Mouse (Mus musculus) CH12.LX (cell line): ENCODE measurements at regions not wholly inside any gene's neighbourhood (a gene's known extent, or its start where the extent isn't known, plus 50 kb on each side); places are given as distances from the start of the nearest gene placed in this dataset.

Experiments used
- CHD2 ChIP-seq: IDR thresholded peaks from 2 replicates; pipeline ENCODE4 v1.6.1; 2011; ENCODE audit warnings: low read length, improper control_type of control experiment
- CTCF ChIP-seq, 2 experiments: IDR thresholded peaks in 1 of 2; conservative IDR thresholded peaks in 1 of 2; 2 replicates each; pipeline ENCODE4 v1.5.1; 2011 to 2012; ENCODE audit warnings: low read depth in 2 of 2, low read length in 2 of 2, improper control_type of control experiment in 1 of 2, inconsistent platforms in 1 of 2, mild to moderate bottlenecking in 1 of 2, moderate library complexity in 1 of 2
- EP300 ChIP-seq: IDR thresholded peaks from 2 replicates; pipeline ENCODE4 v1.6.1; 2011; ENCODE audit warnings: low read length, improper control_type of control experiment
- ETS1 ChIP-seq: conservative IDR thresholded peaks from 2 replicates; pipeline ENCODE4 v1.6.1; 2012; ENCODE audit warnings: low read depth, mild to moderate bottlenecking, inconsistent platforms, low read length, improper control_type of control experiment, moderate library complexity
- MAZ ChIP-seq: IDR thresholded peaks from 2 replicates; pipeline ENCODE4 v1.6.1; 2012; ENCODE audit warnings: low read depth, mild to moderate bottlenecking, inconsistent platforms, low read length, improper control_type of control experiment, moderate library complexity
- POLR2A ChIP-seq: IDR thresholded peaks from 2 replicates; pipeline ENCODE4 v1.6.1; 2011; ENCODE audit warnings: low read depth, mild to moderate bottlenecking, improper control_type of control experiment, low read length
- POLR2AphosphoS2 ChIP-seq: IDR thresholded peaks from 2 replicates; pipeline ENCODE4 v1.6.1; 2011; ENCODE audit warnings: low read depth, low read length, improper control_type of control experiment
- ZKSCAN1 ChIP-seq: IDR thresholded peaks from 2 replicates; pipeline ENCODE4 v1.6.1; 2012; ENCODE audit warnings: low read depth, inconsistent platforms, low read length, improper control_type of control experiment, borderline replicate concordance

- no peak for TF ChIP-seq MAZ
- no peak for TF ChIP-seq CHD2
- TF ChIP-seq ZKSCAN1 = no peak
- TF ChIP-seq EP300 = no peak
- no peak for TF ChIP-seq CTCF (conservative IDR thresholded peaks at IDR 0.05 in 1 of 2, IDR thresholded peaks at IDR 0.05 in 1 of 2; ENCODE audit: low read depth in 2 of 2, low read length in 2 of 2)
- no peak for TF ChIP-seq ETS1
- no peak for TF ChIP-seq POLR2A
- no peak for TF ChIP-seq POLR2AphosphoS2
Measured at GRCm38 (mm10) chr10:98323846-98324245, 590.4 kb upstream of the Atp2b1 start.
